Mouse (Mus musculus) cerebellum, postnatal 36 days (tissue): ENCODE results near the gene Cope.

Experiments used
- DNase-seq, 2 experiments: peaks; one replicate each; pipeline ENCODE4 v3.0.0; 2021 to 2022; ENCODE audit warnings: mixed read lengths in 2 of 2

Gene Cope

GRCm38 (mm10) chr8:70351035-70351999, 49.0 kb downstream of the Cope start:
- DNase-seq: peak; percentile 53 to 57

GRCm38 (mm10) chr8:70352000-70352384, 49.7 kb downstream of the Cope start:
- DNase-seq: no peak

GRCm38 (mm10) chr8:70352657-70353151, 50.4 kb downstream of the Cope start:
- no peak for DNase-seq

- DNase-seq: peak; percentile 100
These were observed 51.0 kb downstream of the Cope start, which contains the start of gene Upf1 for GRCm38 (mm10) chr8:70353194-70353817. Gene Upf1 (minus strand): TSS chr8:70353278.

- DNase-seq: no peak
These were observed 51.7 kb downstream of the Cope start for GRCm38 (mm10) chr8:70354004-70354403.

GRCm38 (mm10) chr8:70356111-70356510, 53.8 kb downstream of the Cope start:
- no peak for DNase-seq

GRCm38 (mm10) chr8:70359411-70359810, 57.1 kb downstream of the Cope start:
- DNase-seq: no peak

GRCm38 (mm10) chr8:70360769-70361168, 58.5 kb downstream of the Cope start:
- DNase-seq: no peak

GRCm38 (mm10) chr8:70361484-70362032, 59.2 kb downstream of the Cope start:
- no peak for DNase-seq
